Mouse (Mus musculus) hindbrain, embryonic 16.5 days (tissue): ENCODE measurements around the gene Rfx2. TPM values are rescaled to one million over a fixed set of nuclear protein-coding genes. Genes with fewer than 3 reads are reported as not detected.

ENCODE experiments used
- ATAC-seq: fragments of 200-750 bp; cut with Nextera tagmentation; 2 replicates; pipeline ENCODE4 v1.8.0; 2017; ENCODE audit warnings: moderate TSS enrichment, moderate library complexity
- H3K27ac ChIP-seq: fragments of 300-500 bp; sonication (generic); 2 replicates; pipeline ENCODE4 v1.5.1; 2014; ENCODE audit warnings: low read depth, mild to moderate bottlenecking, control low read depth, low read length, moderate library complexity
- H3K27me3 ChIP-seq: fragments of 300-500 bp; sonication (generic); replicated peaks from 2 replicates; pipeline ENCODE4 v1.6.1; 2014; ENCODE audit warnings: low read length; ENCODE audit not compliant: control insufficient read depth, insufficient read depth
- H3K36me3 ChIP-seq: fragments of 300-500 bp; sonication (generic); 2 replicates; pipeline ENCODE4 v1.6.1; 2014; ENCODE audit warnings: mild to moderate bottlenecking, low read length, moderate library complexity, mixed read lengths; ENCODE audit not compliant: control insufficient read depth, insufficient read depth
- H3K4me1 ChIP-seq: fragments of 300-500 bp; sonication (generic); 2 replicates; pipeline ENCODE4 v1.6.1; 2014; ENCODE audit warnings: low read depth, low read length; ENCODE audit not compliant: control insufficient read depth, insufficient read depth
- H3K4me2 ChIP-seq: fragments of 300-500 bp; sonication (generic); 2 replicates; pipeline ENCODE4 v1.6.1; 2014; ENCODE audit warnings: mild to moderate bottlenecking, low read length, control low read depth, moderate library complexity
- H3K4me3 ChIP-seq: fragments of 300-500 bp; sonication (generic); 2 replicates; pipeline ENCODE4 v1.5.1; 2014; ENCODE audit warnings: mild to moderate bottlenecking, low read length, control low read depth, moderate library complexity
- H3K9ac ChIP-seq: fragments of 300-500 bp; sonication (generic); 2 replicates; pipeline ENCODE4 v1.6.1; 2014; ENCODE audit warnings: low read depth, mild to moderate bottlenecking, control low read depth, low read length, moderate library complexity
- H3K9me3 ChIP-seq: fragments of 300-500 bp; sonication (generic); 2 replicates; pipeline ENCODE4 v1.6.1; 2014; ENCODE audit warnings: mild to moderate bottlenecking, low read length, moderate library complexity; ENCODE audit not compliant: control insufficient read depth
- WGBS: fragments of 180-500 bp; shearing (Covaris S2); extraction: QIAGEN DNeasy Blood & Tissue Kit; methylation state at CpG from one replicate; pipeline ENCODE4 v1.1.7; 2014; 5-methylcytosine and 5-hydroxymethylcytosine counted together
- polyA plus RNA-seq: library from polyadenylated mRNA; unstranded; fragments of >200 nt; fragmentation: Nextera tagmentation; extraction: Ambion mirVana; gene quantifications from 2 replicates; pipeline ENCODE4 v1.2.1, GENCODE M21; 2015

Gene Rfx2
- polyA plus RNA-seq, 1 experiment from 2014 or later: 4.9 TPM

DNA sequence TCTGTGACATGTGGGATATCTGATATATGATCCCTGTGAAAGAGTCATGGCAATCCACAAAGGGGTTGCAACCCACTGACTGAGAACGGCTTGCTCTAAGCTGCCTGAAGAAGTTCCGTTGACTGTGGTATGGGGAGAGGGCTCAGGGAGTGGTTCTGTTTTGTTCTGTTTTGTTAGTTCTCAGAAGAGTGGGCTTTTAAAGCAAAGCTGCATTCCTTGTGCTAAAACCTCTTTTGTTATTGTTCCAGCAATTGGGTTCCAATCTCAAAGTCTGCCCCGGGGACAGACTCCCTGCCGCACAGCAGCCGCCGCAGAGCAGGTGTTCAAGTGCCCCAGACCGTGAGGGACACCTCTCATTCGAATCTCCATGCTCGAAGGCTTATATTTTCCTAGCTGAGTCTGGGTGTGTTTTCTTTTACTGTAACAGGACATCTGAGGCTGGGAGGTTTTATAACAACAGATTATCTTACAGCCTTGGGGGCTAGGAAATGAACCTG, 38.7 kb upstream of the Rfx2 start:
- Histone ChIP-seq H3K9ac (no peak overlapping the region), H3K36me3 (no peaks in the 10 kb centered on the region), H3K9me3 (no peaks in the 10 kb centered on the region; the same call in 1 of the 2 replicates), H3K4me2 (no peak overlapping the region), H3K27me3 (no peaks in the 10 kb centered on the region), H3K27ac (no peak overlapping the region), H3K4me1 (no peaks in the 10 kb centered on the region), H3K4me3 (no peak overlapping the region)
- WGBS: 62% methylated on average over 9 of the region's 9 CpGs
- ATAC-seq: no peak

DNA sequence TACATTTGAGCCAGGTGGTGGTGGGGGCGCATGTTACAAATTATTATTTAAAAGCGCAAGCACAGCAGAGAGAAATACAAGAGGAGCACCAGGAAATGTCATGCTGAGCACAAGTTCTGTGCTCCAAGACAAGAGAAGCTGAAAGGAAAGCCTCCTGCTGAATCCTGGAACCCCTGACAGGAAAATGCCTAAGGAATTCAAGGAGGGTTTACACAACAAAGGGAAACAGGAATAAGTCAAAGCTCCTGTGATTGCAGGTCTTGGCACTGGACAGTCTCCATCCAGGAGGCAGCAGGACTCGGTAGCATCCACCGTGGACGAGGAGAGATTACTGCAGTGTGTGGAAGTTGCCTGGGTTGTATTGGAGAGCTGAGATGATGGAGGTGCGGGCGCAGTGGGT, 35.3 kb upstream of the Rfx2 start:
- Histone ChIP-seq H3K4me1 (no peaks in the 10 kb centered on the region), H3K36me3 (no peaks in the 10 kb centered on the region), H3K27me3 (no peaks in the 10 kb centered on the region), H3K4me2 (no peak overlapping the region), H3K9me3 (no peaks in the 10 kb centered on the region; the same call in 1 of the 2 replicates), H3K4me3 (no peak overlapping the region), H3K9ac (no peak overlapping the region), H3K27ac (no peak overlapping the region)
- WGBS: 76% methylated on average over 7 of the region's 7 CpGs
- ATAC-seq: no peak

DNA sequence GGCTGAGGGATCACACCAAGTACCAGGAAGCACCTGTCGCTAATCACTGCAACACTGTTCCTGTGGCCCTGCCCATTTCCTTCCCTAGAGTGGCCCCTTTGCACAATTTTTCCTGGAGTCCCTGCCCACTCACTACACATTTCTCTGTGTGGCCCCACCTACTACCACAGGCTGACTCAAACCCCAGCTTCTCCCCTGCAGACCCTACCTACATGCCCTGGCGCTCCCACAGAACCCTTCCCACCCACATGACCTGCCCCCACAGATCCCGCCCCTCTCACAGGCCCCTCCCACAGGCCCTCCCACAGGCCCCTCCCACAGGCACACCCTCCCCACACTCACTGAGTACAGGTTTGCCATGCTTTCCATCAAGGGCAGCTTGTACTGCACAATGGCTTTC, 30.4 kb upstream of the Rfx2 start:
- Histone ChIP-seq H3K27me3 (no peaks in the 10 kb centered on the region), H3K4me3 (no peak overlapping the region), H3K4me2 (no peak overlapping the region), H3K9ac (no peak overlapping the region), H3K9me3 (no peaks in the 10 kb centered on the region), H3K4me1 (no peaks in the 10 kb centered on the region), H3K27ac (no peak overlapping the region), H3K36me3 (no peaks in the 10 kb centered on the region)
- 67% methylated on average over 3 of the region's 3 CpGs for WGBS
- no peak for ATAC-seq

DNA sequence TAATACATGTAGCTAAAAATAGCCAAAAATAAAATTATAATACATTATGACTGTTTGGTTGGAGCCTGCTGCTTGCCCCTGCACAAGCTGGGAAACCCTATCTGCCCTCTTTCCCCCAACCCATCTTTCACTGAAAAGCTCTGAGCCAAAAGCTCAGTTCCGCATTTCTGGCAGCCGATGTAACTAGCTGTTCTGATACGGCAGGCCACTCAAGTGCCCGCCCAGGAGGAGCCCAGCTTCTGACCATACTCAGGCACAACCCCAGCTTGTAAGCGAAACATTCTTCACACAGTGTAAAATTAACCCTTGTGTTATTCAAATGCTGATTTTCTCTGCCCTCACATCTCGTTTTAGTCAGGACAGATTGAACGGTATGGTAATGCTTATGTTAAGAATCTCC, 28.1 kb upstream of the Rfx2 start:
- WGBS: 44% methylated on average over 7 of the region's 7 CpGs
- Histone ChIP-seq H3K9ac (no peak overlapping the region), H3K27me3 (no peaks in the 10 kb centered on the region), H3K4me1 (no peaks in the 10 kb centered on the region), H3K4me3 (no peak overlapping the region), H3K36me3 (no peaks in the 10 kb centered on the region), H3K4me2 (no peak overlapping the region), H3K27ac (no peak overlapping the region), H3K9me3 (no peaks in the 10 kb centered on the region)
- no peak for ATAC-seq

DNA sequence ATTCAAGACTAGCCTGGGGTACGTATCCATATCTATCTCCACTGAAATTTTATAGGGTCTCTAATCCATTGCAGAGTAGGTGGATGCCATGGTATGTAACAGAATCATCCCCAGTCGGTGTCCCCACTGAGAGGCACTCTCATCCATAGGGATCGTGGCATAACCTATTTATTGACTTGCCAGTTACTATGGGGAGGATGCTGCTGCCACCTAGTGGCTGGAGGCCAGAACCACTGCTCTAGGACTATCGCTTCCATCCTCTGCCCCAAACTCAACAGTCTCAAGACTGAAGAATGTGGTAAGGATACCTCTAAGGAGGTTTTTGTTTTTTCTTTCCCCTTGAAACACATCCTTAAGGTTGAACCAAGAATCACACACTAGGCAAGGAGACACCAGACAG, 27.4 kb upstream of the Rfx2 start:
- H3K4me1 ChIP-seq: no peaks in the 10 kb centered on the region
- H3K9me3 ChIP-seq: no peaks in the 10 kb centered on the region
- no peak overlapping the region for H3K9ac ChIP-seq
- ATAC-seq: no peak
- H3K36me3 ChIP-seq: no peaks in the 10 kb centered on the region
- no peak overlapping the region for H3K27ac ChIP-seq
- whole genome bisulfite sequencing: 50% methylated on average over 4 of the region's 4 CpGs
- no peak overlapping the region for H3K4me3 ChIP-seq
- H3K27me3 ChIP-seq: no peaks in the 10 kb centered on the region
- no peak overlapping the region for H3K4me2 ChIP-seq

GRCm38 (mm10) chr17:56855421-56855820, 24.6 kb upstream of the Rfx2 start:
- H3K4me1 ChIP-seq: no peaks in the 10 kb centered on the region
- no peak overlapping the region for H3K4me3 ChIP-seq
- H3K4me2 ChIP-seq: no peak overlapping the region
- no peak overlapping the region for H3K9ac ChIP-seq
- no peaks in the 10 kb centered on the region for H3K27me3 ChIP-seq
- no peak for ATAC-seq
- H3K27ac ChIP-seq: no peak overlapping the region
- 84% methylated on average over 3 of the region's 3 CpGs for WGBS
- H3K9me3 ChIP-seq: no peaks in the 10 kb centered on the region
- no peaks in the 10 kb centered on the region for H3K36me3 ChIP-seq

- Histone ChIP-seq H3K36me3 (no peaks in the 10 kb centered on the region), H3K27me3 (no peaks in the 10 kb centered on the region), H3K9ac (no peak overlapping the region), H3K9me3 (no peaks in the 10 kb centered on the region), H3K4me3 (no peak overlapping the region), H3K4me1 (no peaks in the 10 kb centered on the region), H3K27ac (no peak overlapping the region), H3K4me2 (no peak overlapping the region)
- no peak for ATAC-seq
- WGBS: 85% methylated on average over 3 of the region's 3 CpGs
These were observed 20.4 kb upstream of the Rfx2 start for GRCm38 (mm10) chr17:56851167-56851566.

- no peaks in the 10 kb centered on the region for H3K4me1 ChIP-seq
- no peak overlapping the region for H3K4me2 ChIP-seq
- H3K9me3 ChIP-seq: no peaks in the 10 kb centered on the region
- 79% methylated on average over 13 of the region's 13 CpGs for WGBS
- H3K27me3 ChIP-seq: no peaks in the 10 kb centered on the region
- ATAC-seq: no peak
- no peak overlapping the region for H3K4me3 ChIP-seq
- no peaks in the 10 kb centered on the region for H3K36me3 ChIP-seq
- no peak overlapping the region for H3K9ac ChIP-seq
- H3K27ac ChIP-seq: no peak overlapping the region
These were observed 18.9 kb upstream of the Rfx2 start for GRCm38 (mm10) chr17:56849710-56850109.

DNA sequence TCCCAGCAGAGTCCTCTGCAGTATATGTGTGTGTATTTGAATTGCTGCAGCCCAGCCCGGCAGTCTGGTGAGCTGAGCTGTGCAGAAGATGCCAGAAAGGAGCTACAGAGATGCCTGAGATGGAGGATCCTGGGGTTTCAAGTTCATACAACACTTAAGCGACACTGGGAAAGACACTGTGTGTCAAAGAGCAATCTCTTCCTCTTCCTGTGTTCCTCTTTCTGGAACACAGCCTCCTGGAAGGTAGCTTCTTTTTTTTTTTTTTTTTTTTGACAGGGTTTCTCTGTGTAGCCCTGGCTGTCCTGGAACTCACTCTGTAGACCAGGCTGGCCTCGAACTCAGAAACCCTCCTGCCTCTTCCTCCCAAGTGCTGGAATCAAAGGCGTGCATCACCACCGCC, 18.0 kb upstream of the Rfx2 start:
- WGBS: 86% methylated on average over 5 of the region's 5 CpGs
- Histone ChIP-seq H3K9me3 (no peaks in the 10 kb centered on the region), H3K9ac (no peak overlapping the region), H3K4me1 (no peaks in the 10 kb centered on the region), H3K27me3 (no peaks in the 10 kb centered on the region), H3K27ac (no peak overlapping the region), H3K4me3 (no peak overlapping the region), H3K36me3 (no peaks in the 10 kb centered on the region), H3K4me2 (no peak overlapping the region)
- ATAC-seq: no peak

- Histone ChIP-seq H3K27ac (no peak overlapping the region), H3K9me3 (no peaks in the 10 kb centered on the region), H3K27me3 (no peaks in the 10 kb centered on the region), H3K4me3 (no peak overlapping the region), H3K9ac (no peak overlapping the region), H3K4me1 (no peaks in the 10 kb centered on the region), H3K4me2 (no peak overlapping the region), H3K36me3 (no peaks in the 10 kb centered on the region)
- no peak for ATAC-seq
- 81% methylated on average over 5 of the region's 5 CpGs for WGBS
These were observed 12.9 kb upstream of the Rfx2 start for GRCm38 (mm10) chr17:56843678-56844077.
